Comparison of ENCODE assay signal across 10 mouse cellular contexts in genomic region chr10:8833816-8834464, GRCm38 (mm10). TPM values are rescaled to one million over a fixed set of nuclear protein-coding genes. Genes with fewer than 3 reads are reported as not detected.
A peak's percentile ranks its signal among the peaks of the same experiment; 100 is the strongest.
DNase-seq lines count a peak whose midpoint lies in the region; ATAC-seq lines count a peak whose summit lies in the region.
"Had no signal": no experiment of that assay in that cellular context is flagged by ENCODE, and none has a peak within 500 bp of the region (broad histone marks: within the 10 kb centered on the region; RNA-seq: fewer than 3 reads in every experiment).

No protein-coding gene starts in this region.

- no peak overlapping the region for H3K27ac ChIP-seq in forebrain, embryonic 14.5 days (ENCODE audit: low read depth, low read length)
- no peak overlapping the region for H3K27ac ChIP-seq in limb, embryonic 10.5 days
- H3K27ac ChIP-seq: embryonic facial prominence, embryonic 10.5 days; hindbrain, embryonic 15.5 days had no signal

- no peak overlapping the region for H3K4me2 ChIP-seq in forebrain, embryonic 14.5 days (ENCODE audit: low read length)
- H3K4me2 ChIP-seq: hindbrain, embryonic 15.5 days had no signal

- H3K9ac ChIP-seq in forebrain, embryonic 14.5 days (ENCODE audit: low read length) = no peak overlapping the region
- H3K9ac ChIP-seq: hindbrain, embryonic 15.5 days had no signal

- DNase-seq in adrenal gland, adult 2 months = peak; percentile 41
- no peak for DNase-seq in adrenal gland, postnatal 4 days (ENCODE audit: low spot score in 2 of 2)
- DNase-seq in layer of hippocampus, adult 11-12 months (ENCODE audit: low spot score) = peak; percentile 29
- no peak for DNase-seq in layer of hippocampus, postnatal 36 days
- DNase-seq in adrenal gland, postnatal 25 days = peak; percentile 23
- DNase-seq in lung, postnatal 14 days = peak; percentile 48
- DNase-seq in forebrain, embryonic 14.5 days (ENCODE audit: low spot score) = no peak
- no peak for DNase-seq in limb, embryonic 10.5 days (ENCODE audit: low spot score)

- H3K36me3 ChIP-seq in forebrain, embryonic 14.5 days (ENCODE audit: control insufficient read depth, insufficient read depth, low read length) = no peaks in the 10 kb centered on the region
- H3K36me3 ChIP-seq in limb, embryonic 10.5 days = peaks cover 18% of the 10 kb centered on the region
- H3K36me3 ChIP-seq: hindbrain, embryonic 15.5 days had no signal

- ATAC-seq in forebrain, embryonic 14.5 days = no peak

- H3K4me3 ChIP-seq in forebrain, embryonic 14.5 days (ENCODE audit: low read depth, low read length) = no peak overlapping the region
- no peak overlapping the region for H3K4me3 ChIP-seq in limb, embryonic 10.5 days
- H3K4me3 ChIP-seq: embryonic facial prominence, embryonic 10.5 days; hindbrain, embryonic 15.5 days had no signal

- H3K4me1 ChIP-seq in forebrain, embryonic 14.5 days (ENCODE audit: control insufficient read depth, insufficient read depth, low read length) = no peaks in the 10 kb centered on the region
- H3K4me1 ChIP-seq in limb, embryonic 10.5 days = peaks cover 39% of the 10 kb centered on the region
- H3K4me1 ChIP-seq: embryonic facial prominence, embryonic 10.5 days; hindbrain, embryonic 15.5 days had no signal

- WGBS in forebrain, embryonic 14.5 days = 94% methylated on average over 17 of the region's 17 CpGs
- WGBS in limb, embryonic 10.5 days = 94% methylated on average over 17 of the region's 17 CpGs

- H3K9me3 ChIP-seq in forebrain, embryonic 14.5 days (replicated peaks; ENCODE audit: control insufficient read depth, low read length) = no peaks in the 10 kb centered on the region
- H3K9me3 ChIP-seq in limb, embryonic 10.5 days (replicated peaks) = no peaks in the 10 kb centered on the region
- H3K9me3 ChIP-seq: embryonic facial prominence, embryonic 10.5 days; hindbrain, embryonic 15.5 days had no signal

- no peaks in the 10 kb centered on the region for H3K27me3 ChIP-seq in forebrain, embryonic 14.5 days (replicated peaks; ENCODE audit: control insufficient read depth, insufficient read depth, low read length)
- H3K27me3 ChIP-seq in limb, embryonic 10.5 days (ENCODE audit: low read depth, poor library complexity, severe bottlenecking) = no peaks in the 10 kb centered on the region
- H3K27me3 ChIP-seq: hindbrain, embryonic 15.5 days had no signal

RNA-seq across cellular contexts. Expression of gene Sash1, which starts 51.9 kb away (rescaled TPM):
- total RNA-seq in adrenal gland, adult 2 months (2021) = 10 to 100 TPM; 25.1 to 36.0 TPM
- 13.7 and 25.0 TPM in 2 replicates for polyA plus RNA-seq in adrenal gland, adult 2 months (2012; rRNA removed)
- 10 to 100 TPM; 71.2 to 74.2 TPM for total RNA-seq in adrenal gland, postnatal 4 days (2021)
- 10 to 100 TPM; 79.8 to 81.5 TPM for total RNA-seq in layer of hippocampus, postnatal 36 days (2021)
- total RNA-seq in adrenal gland, postnatal 25 days (2021) = 21.9 and 28.1 TPM in 2 replicates
- 1.9 and 2.2 TPM in 2 replicates for polyA plus RNA-seq in forebrain, embryonic 14.5 days (2014; fragmentation: Nextera tagmentation; extraction: Ambion mirVana)
- 4.3 and 4.7 TPM in 2 replicates for polyA plus RNA-seq in limb, embryonic 10.5 days (2016; fragmentation: Nextera tagmentation; extraction: Ambion mirVana)

Comparison
In these comparisons a context has a peak if more than half of its experiments do, and no peak if none do; other contexts are left out.
1. DNase-seq: peak in adrenal gland, adult 2 months (single experiment), layer of hippocampus, adult 11-12 months (single experiment), adrenal gland, postnatal 25 days (single experiment) and lung, postnatal 14 days (single experiment); none in adrenal gland, postnatal 4 days (0 of 2), layer of hippocampus, postnatal 36 days (0 of 2), forebrain, embryonic 14.5 days (single experiment) and limb, embryonic 10.5 days (single experiment).